Mouse (Mus musculus) cortical plate, adult 2 months (tissue): ENCODE measurements around the gene Ankrd44. TPM values are rescaled to one million over a fixed set of nuclear protein-coding genes. Genes with fewer than 3 reads are reported as not detected.

Source experiments
- H3K27ac ChIP-seq: fragments of 200-500 bp; 2 replicates; pipeline ENCODE4 v1.5.1; 2012; ENCODE audit warnings: low read length, control low read depth, inconsistent platforms; ENCODE audit not compliant: insufficient read depth
- H3K4me1 ChIP-seq: fragments of 200-500 bp; 2 replicates; pipeline ENCODE4 v1.6.1; 2011; ENCODE audit warnings: low read length; ENCODE audit not compliant: control insufficient read depth, insufficient read depth
- H3K4me3 ChIP-seq: fragments of 200-500 bp; 2 replicates; pipeline ENCODE4 v1.5.1; 2011; ENCODE audit warnings: mild to moderate bottlenecking, low read length, control low read depth; ENCODE audit not compliant: insufficient read depth
- CTCF ChIP-seq: fragments of 200-500 bp; IDR thresholded peaks from 2 replicates; pipeline ENCODE4 v1.5.1; 2011; ENCODE audit warnings: mild to moderate bottlenecking, control low read depth, low read length; ENCODE audit not compliant: insufficient read depth; ENCODE audit errors: extremely low read depth
- POLR2A ChIP-seq: fragments of 200-500 bp; IDR thresholded peaks from 2 replicates; pipeline ENCODE4 v1.6.1; 2011; ENCODE audit warnings: mild to moderate bottlenecking, low read length, control low read depth; ENCODE audit not compliant: insufficient read depth; ENCODE audit errors: extremely low read depth
- polyA plus RNA-seq: library from polyadenylated mRNA; depleted of rRNA; stranded (reverse); fragments of >200 nt; gene quantifications from 2 replicates; pipeline ENCODE4 v1.2.3, GENCODE M21; 2012

The Ankrd44 gene
- polyA plus RNA-seq, 1 experiment: 18.3 TPM

GRCm38 (mm10) chr1:54855970-54856369 lies 70.2 kb downstream of the Ankrd44 start:
- Histone ChIP-seq H3K27ac (no peak overlapping the region), H3K4me1 (no peaks in the 10 kb centered on the region), H3K4me3 (no peak overlapping the region)
- TF ChIP-seq POLR2A: no peak

GRCm38 (mm10) chr1:54854388-54854787 lies 71.8 kb downstream of the Ankrd44 start:
- Histone ChIP-seq H3K4me1 (no peaks in the 10 kb centered on the region), H3K4me3 (no peak overlapping the region), H3K27ac (no peak overlapping the region)
- no peak for TF ChIP-seq POLR2A
- no peak for TF ChIP-seq CTCF

- no peak for TF ChIP-seq POLR2A
- TF ChIP-seq CTCF: no peak
- Histone ChIP-seq H3K4me3 (no peak overlapping the region), H3K27ac (no peak overlapping the region), H3K4me1 (no peaks in the 10 kb centered on the region)
Measured at GRCm38 (mm10) chr1:54853311-54854000, 72.7 kb downstream of the Ankrd44 start.

GRCm38 (mm10) chr1:54851610-54852009 lies 74.6 kb downstream of the Ankrd44 start:
- TF ChIP-seq CTCF (no peak), POLR2A (no peak)
- H3K4me3 ChIP-seq: no peak overlapping the region
- no peak overlapping the region for H3K27ac ChIP-seq
- H3K4me1 ChIP-seq: no peaks in the 10 kb centered on the region

- Histone ChIP-seq H3K4me1 (no peaks in the 10 kb centered on the region), H3K27ac (no peak overlapping the region), H3K4me3 (no peak overlapping the region)
- TF ChIP-seq POLR2A (no peak), CTCF (no peak)
Measured at GRCm38 (mm10) chr1:54850077-54850476, 76.1 kb downstream of the Ankrd44 start.

GRCm38 (mm10) chr1:54847238-54847637 lies 78.9 kb downstream of the Ankrd44 start:
- TF ChIP-seq POLR2A (no peak), CTCF (no peak)
- Histone ChIP-seq H3K4me1 (no peaks in the 10 kb centered on the region), H3K27ac (no peak overlapping the region), H3K4me3 (no peak overlapping the region)

DNA sequence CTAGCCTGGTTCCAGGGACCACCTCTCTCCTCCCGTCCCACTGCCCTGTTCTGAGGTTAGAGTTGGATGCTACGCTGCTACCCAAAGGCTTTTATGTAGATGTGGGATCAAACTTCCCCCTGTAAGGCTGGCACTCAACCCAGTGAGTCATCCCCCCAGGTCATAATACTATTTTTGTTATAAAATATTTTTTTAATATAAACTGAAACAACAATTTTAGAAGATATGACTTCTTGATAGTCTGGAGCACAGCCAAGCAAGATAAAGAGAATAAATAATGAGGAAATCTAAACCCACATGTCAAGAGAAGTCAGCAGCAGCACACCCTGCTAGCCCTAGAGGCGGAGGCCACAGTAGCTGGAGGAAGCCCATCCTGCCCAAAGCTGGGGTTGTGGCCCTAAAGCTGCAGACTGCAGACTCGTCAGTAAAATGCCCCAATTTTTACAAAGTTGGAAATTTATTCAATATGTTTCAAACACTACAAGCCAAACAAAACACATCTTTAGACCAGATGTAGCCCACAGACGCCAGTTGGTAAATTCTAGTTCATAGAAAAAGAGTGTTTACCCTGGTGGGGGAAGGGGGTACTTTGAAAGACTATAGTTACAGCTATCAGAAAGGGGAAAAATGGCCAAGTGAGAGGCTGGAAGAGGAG lies 79.7 kb downstream of the Ankrd44 start:
- no peaks in the 10 kb centered on the region for H3K4me1 ChIP-seq
- H3K4me3 ChIP-seq: no peak overlapping the region
- no peak overlapping the region for H3K27ac ChIP-seq
- TF ChIP-seq CTCF (no peak), POLR2A (no peak)

- Histone ChIP-seq H3K4me3 (no peak overlapping the region), H3K27ac (no peak overlapping the region), H3K4me1 (no peaks in the 10 kb centered on the region; the same call in 1 of the 2 replicates)
- TF ChIP-seq CTCF: no peak
Measured at GRCm38 (mm10) chr1:54844361-54844760, 81.8 kb downstream of the Ankrd44 start.

- H3K4me1 ChIP-seq: peaks cover 2% of the 10 kb centered on the region; the same call in 1 of the 2 replicates
- TF ChIP-seq POLR2A (no peak), CTCF (no peak)
- H3K27ac ChIP-seq: no peak overlapping the region
- H3K4me3 ChIP-seq: no peak overlapping the region
Measured at GRCm38 (mm10) chr1:54842765-54843461, 83.3 kb downstream of the Ankrd44 start.

GRCm38 (mm10) chr1:54841788-54842187 lies 84.4 kb downstream of the Ankrd44 start:
- Histone ChIP-seq H3K4me3 (no peak overlapping the region), H3K27ac (no peak overlapping the region), H3K4me1 (peaks cover 2% of the 10 kb centered on the region; the same call in 1 of the 2 replicates)
- TF ChIP-seq POLR2A (no peak), CTCF (no peak)
